Mouse (Mus musculus) midbrain, embryonic 16.5 days (tissue): ENCODE results near the gene Gpalpp1. TPM values are rescaled to one million over a fixed set of nuclear protein-coding genes. Genes with fewer than 3 reads are reported as not detected.
A peak's percentile ranks its signal among the peaks of the same experiment; 100 is the strongest.

Experiments
- ATAC-seq: fragments of 200-750 bp; cut with Nextera tagmentation; 2 replicates; pipeline ENCODE4 v1.8.0; 2017; ENCODE audit warnings: moderate TSS enrichment
- H3K27ac ChIP-seq: fragments of 300-500 bp; sonication (generic); 2 replicates; pipeline ENCODE4 v1.5.1; 2014; ENCODE audit warnings: mild to moderate bottlenecking, low read length, mixed read lengths
- H3K27me3 ChIP-seq: fragments of 300-500 bp; sonication (generic); 2 replicates; pipeline ENCODE4 v1.6.1; 2014; ENCODE audit warnings: low read depth, low read length, mixed read lengths; ENCODE audit not compliant: control insufficient read depth, insufficient read depth
- H3K36me3 ChIP-seq: fragments of 300-500 bp; sonication (generic); 2 replicates; pipeline ENCODE4 v1.6.1; 2014; ENCODE audit warnings: mild to moderate bottlenecking, low read length, moderate library complexity, mixed read lengths; ENCODE audit not compliant: control insufficient read depth, insufficient read depth
- H3K4me1 ChIP-seq: fragments of 300-500 bp; sonication (generic); 2 replicates; pipeline ENCODE4 v1.6.1; 2014; ENCODE audit warnings: mild to moderate bottlenecking, low read length, mixed read lengths; ENCODE audit not compliant: control insufficient read depth, insufficient read depth
- H3K4me2 ChIP-seq: fragments of 300-500 bp; sonication (generic); 2 replicates; pipeline ENCODE4 v1.6.1; 2014; ENCODE audit warnings: mild to moderate bottlenecking, low read length, mixed read lengths
- H3K4me3 ChIP-seq: fragments of 300-500 bp; sonication (generic); 2 replicates; pipeline ENCODE4 v1.5.1; 2014; ENCODE audit warnings: low read depth, mild to moderate bottlenecking, low read length, moderate library complexity, mixed read lengths
- H3K9ac ChIP-seq: fragments of 300-500 bp; sonication (generic); 2 replicates; pipeline ENCODE4 v1.6.1; 2014; ENCODE audit warnings: low read depth, low read length, mixed read lengths
- H3K9me3 ChIP-seq: fragments of 300-500 bp; sonication (generic); replicated peaks from 2 replicates; pipeline ENCODE4 v1.6.1; 2014; ENCODE audit warnings: mild to moderate bottlenecking, low read length, mixed read lengths; ENCODE audit not compliant: control insufficient read depth, poor library complexity, severe bottlenecking
- WGBS: fragments of 180-500 bp; shearing (Covaris S2); extraction: QIAGEN DNeasy Blood & Tissue Kit; methylation state at CpG from one replicate; pipeline ENCODE4 v1.1.7; 2014; 5-methylcytosine and 5-hydroxymethylcytosine counted together
- polyA plus RNA-seq: library from polyadenylated mRNA; unstranded; fragments of >200 nt; fragmentation: Nextera tagmentation; extraction: Ambion mirVana; gene quantifications from 2 replicates; pipeline ENCODE4 v1.2.1, GENCODE M21; 2015

Gpalpp1 gene
- polyA plus RNA-seq, 1 experiment from 2014 or later, result 13.1 TPM

DNA sequence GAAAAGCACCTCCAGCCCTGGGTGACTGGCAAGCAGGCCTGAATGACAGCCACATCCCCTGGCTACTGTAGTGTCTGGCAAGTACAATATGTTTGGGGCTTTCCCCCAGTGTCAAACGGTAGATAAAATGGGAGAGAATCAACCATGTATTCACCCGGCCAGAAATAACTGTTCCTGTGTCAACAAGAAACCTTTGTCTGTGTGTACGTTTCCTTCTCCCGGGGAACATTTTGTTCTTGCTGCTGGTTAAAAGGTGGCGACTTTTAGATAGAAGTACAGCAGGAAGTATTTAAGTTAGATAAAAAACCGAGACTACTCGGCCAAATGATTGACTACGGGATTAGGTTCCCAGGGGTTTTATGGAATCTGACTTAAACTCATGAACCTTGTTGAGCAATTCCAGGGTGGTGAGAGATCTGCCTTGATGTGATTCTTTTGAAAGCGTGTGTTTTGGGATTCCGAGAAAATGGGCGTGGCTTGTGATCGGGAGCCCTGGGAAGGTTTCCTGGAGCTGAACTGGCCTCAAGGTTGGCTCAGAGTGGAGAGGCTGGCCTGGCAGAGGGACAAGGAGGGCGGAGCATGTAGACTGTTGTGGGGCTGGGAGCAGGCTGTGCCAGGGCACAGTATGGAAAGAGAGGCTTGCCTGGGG is 39.1 kb upstream of the Gpalpp1 start:
- WGBS, result 44% methylated on average over 13 of the region's 13 CpGs
- no peaks in the 10 kb centered on the region for H3K36me3 ChIP-seq
- no peak for ATAC-seq
- H3K4me2 ChIP-seq, result 0 out of 2 replicates have a peak overlapping the region, but pooled peaks have one; percentile 10
- no peak overlapping the region for H3K4me3 ChIP-seq
- H3K27ac ChIP-seq, result no peak overlapping the region
- no peaks in the 10 kb centered on the region for H3K9me3 ChIP-seq
- H3K4me1 ChIP-seq, result peaks cover 5% of the 10 kb centered on the region; the same call in 1 of the 2 replicates
- H3K9ac ChIP-seq, result no peak overlapping the region
- no peaks in the 10 kb centered on the region for H3K27me3 ChIP-seq

DNA sequence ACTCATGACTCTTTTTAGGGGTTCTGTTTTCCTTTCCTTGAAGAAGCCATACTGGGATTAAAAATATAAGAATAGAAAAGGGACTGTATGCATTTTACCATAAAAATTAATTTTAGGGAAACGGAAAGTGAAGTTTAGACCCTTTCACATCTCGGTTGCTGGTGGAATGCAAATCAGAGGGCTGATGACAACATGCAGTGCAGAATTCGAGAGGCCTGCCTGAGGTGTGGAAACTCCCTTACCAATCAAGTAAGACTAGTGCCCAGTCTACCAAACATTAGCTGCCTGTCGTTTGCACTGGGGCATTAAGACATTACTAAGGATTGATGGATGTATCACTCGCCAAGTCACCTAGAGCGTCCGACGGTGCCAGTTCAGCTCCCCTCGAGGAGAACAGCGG is 37.7 kb upstream of the Gpalpp1 start:
- H3K9me3 ChIP-seq, result no peaks in the 10 kb centered on the region
- H3K27me3 ChIP-seq, result no peaks in the 10 kb centered on the region
- no peak overlapping the region for H3K4me2 ChIP-seq
- no peaks in the 10 kb centered on the region for H3K36me3 ChIP-seq
- no peak for ATAC-seq
- H3K4me1 ChIP-seq, result peaks cover 2% of the 10 kb centered on the region; the same call in 1 of the 2 replicates
- H3K27ac ChIP-seq, result no peak overlapping the region
- WGBS, result 90% methylated on average over 10 of the region's 10 CpGs
- H3K9ac ChIP-seq, result no peak overlapping the region
- H3K4me3 ChIP-seq, result no peak overlapping the region

DNA sequence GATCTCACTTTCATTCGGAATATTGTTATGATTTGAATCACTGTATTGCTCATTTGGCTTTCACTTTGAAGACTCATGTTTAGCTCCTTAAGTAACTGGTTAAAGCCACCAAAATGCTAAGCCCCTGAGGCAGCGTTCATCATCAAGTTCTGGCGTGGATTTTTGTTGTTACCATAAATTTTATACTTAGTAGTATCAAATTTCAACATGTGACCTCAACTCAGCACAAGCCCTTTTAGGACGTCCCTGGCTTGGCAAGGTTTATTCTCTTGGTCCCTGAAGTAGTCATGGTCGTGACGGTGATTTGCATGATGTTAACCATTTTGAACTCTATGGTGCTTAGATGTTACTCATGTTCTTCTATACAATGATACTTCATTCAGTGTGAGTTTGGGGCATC is 36.5 kb upstream of the Gpalpp1 start:
- Histone ChIP-seq H3K27me3 (no peaks in the 10 kb centered on the region), H3K4me2 (no peak overlapping the region), H3K4me3 (no peak overlapping the region), H3K9me3 (no peaks in the 10 kb centered on the region), H3K9ac (no peak overlapping the region), H3K4me1 (peaks cover 2% of the 10 kb centered on the region; the same call in 1 of the 2 replicates), H3K27ac (no peak overlapping the region), H3K36me3 (no peaks in the 10 kb centered on the region)
- ATAC-seq, result no peak
- 85% methylated on average over 6 of the region's 6 CpGs for WGBS

DNA sequence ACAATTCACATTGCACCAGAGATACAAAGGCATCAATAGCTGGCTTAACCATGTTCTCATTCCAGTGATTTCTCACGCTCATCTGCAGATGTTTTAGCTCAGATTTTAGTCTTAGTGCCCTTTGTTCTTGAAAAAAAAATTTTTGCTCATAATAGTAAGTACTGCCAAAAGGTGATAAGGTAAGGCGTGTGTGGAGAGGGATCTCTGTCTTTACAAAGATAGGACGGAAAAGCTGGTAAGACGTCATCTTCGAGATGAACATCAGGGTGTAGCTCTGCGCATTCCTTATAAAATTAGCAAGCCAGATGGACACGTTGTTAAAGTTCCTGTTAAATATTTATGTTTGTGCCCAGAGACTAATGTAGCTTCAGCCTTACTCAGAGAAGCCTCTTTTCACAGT is 35.3 kb upstream of the Gpalpp1 start:
- ATAC-seq, result no peak
- Histone ChIP-seq H3K27me3 (no peaks in the 10 kb centered on the region), H3K4me3 (no peak overlapping the region), H3K9ac (no peak overlapping the region), H3K36me3 (no peaks in the 10 kb centered on the region), H3K27ac (no peak overlapping the region), H3K4me1 (no peaks in the 10 kb centered on the region), H3K4me2 (no peak overlapping the region), H3K9me3 (no peaks in the 10 kb centered on the region)
- WGBS, result 41% methylated on average over 7 of the region's 7 CpGs

DNA sequence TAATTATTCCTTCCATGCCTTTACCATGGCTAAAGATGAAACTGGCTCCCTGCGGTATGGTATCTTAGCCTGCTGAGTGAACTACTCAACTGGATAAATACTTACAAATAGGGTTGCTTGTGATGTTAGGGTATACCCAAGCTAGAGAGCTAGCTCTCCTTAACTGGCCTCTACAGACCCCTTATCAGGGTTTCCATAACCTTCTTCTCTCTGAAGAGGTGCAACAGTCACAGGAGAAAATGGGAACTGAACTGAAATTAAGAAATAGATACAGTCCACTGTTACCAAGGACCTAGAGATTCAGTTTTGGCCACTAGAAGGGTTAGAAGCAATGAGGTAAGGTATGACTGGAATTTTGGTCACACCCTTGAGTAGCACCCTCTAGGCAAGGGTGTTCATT is 34.7 kb upstream of the Gpalpp1 start:
- 93% methylated on average over 1 of the region's 1 CpGs for WGBS
- Histone ChIP-seq H3K36me3 (no peaks in the 10 kb centered on the region), H3K27ac (no peak overlapping the region), H3K4me3 (no peak overlapping the region), H3K4me1 (no peaks in the 10 kb centered on the region), H3K4me2 (no peak overlapping the region), H3K9ac (no peak overlapping the region), H3K27me3 (no peaks in the 10 kb centered on the region), H3K9me3 (no peaks in the 10 kb centered on the region)
- ATAC-seq, result no peak

DNA sequence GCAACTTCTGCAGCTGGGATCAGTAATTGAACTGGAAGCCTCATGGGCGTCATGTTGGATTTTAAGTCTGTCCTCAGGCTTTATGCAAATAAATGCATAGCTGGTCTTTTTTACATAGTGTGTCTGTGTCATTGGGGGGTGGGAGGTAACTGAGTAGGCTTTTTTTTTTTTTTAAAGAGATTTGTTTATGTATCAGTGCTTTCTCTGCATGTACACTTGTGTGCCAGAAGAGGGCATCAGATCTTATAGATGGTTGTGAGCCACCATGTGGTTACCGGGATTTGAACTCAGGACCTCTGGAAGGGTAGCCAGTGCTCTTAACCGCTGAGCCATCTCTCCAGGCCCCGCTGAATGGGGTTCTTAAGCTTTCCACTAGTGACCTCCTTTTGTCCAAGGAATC is 24.4 kb upstream of the Gpalpp1 start:
- ATAC-seq, result no peak
- no peak overlapping the region for H3K9ac ChIP-seq
- H3K4me2 ChIP-seq, result no peak overlapping the region

DNA sequence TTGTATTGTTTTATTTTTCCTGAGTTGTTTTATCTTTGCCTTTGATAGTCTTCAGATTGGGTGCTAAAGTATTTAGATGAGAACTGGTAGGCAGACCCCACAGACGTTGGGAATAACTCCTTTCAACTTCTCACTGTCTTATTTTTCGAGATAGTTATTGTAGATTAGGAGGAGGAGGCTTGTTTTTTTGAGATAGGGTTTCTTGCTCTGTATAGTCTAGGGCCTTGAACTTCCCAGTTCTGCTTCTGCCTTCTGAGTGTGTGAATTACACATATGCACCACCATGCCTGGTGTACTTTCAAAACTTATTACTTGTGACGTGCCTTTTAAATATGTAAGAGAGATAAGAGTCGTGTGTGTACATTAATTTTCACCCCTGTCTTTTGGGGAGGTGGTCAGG is 17.6 kb upstream of the Gpalpp1 start:
- H3K4me3 ChIP-seq, result no peak overlapping the region
- no peaks in the 10 kb centered on the region for H3K9me3 ChIP-seq
- no peaks in the 10 kb centered on the region for H3K4me1 ChIP-seq
- no peak for ATAC-seq
- H3K27me3 ChIP-seq, result no peaks in the 10 kb centered on the region
- H3K9ac ChIP-seq, result no peak overlapping the region
- no peak overlapping the region for H3K4me2 ChIP-seq
- H3K36me3 ChIP-seq, result peaks cover 14% of the 10 kb centered on the region
- no peak overlapping the region for H3K27ac ChIP-seq
- WGBS, result 93% methylated on average over 4 of the region's 4 CpGs

More for the DNA sequence above, 24.4 kb upstream of the Gpalpp1 start:
- no peak overlapping the region for H3K4me3 ChIP-seq
- peaks cover 24% of the 10 kb centered on the region for H3K36me3 ChIP-seq
- no peaks in the 10 kb centered on the region for H3K4me1 ChIP-seq
- no peak overlapping the region for H3K27ac ChIP-seq
- H3K9me3 ChIP-seq, result no peaks in the 10 kb centered on the region
- H3K27me3 ChIP-seq, result no peaks in the 10 kb centered on the region
- 95% methylated on average over 4 of the region's 4 CpGs for WGBS

DNA sequence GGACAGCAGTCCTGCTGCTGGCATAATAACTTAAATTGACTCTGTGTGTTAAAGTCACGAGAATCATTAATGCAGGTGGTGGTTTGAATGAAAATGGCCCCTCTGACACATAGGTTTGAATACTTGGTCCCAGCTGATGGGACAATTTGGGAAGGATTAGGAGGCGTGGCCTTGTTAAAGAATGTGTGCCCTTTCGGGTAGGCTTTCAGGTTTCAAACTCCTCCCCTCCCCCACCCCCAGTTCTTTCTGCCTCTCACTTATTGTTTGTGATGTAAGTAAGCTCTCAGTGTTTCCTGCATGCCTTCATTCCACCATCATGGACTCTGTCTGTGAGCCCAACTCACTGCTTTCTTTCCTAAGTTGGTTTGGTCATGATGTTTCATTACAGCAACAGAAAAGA is 16.8 kb upstream of the Gpalpp1 start:
- no peak overlapping the region for H3K9ac ChIP-seq
- no peak overlapping the region for H3K4me2 ChIP-seq
- H3K9me3 ChIP-seq, result no peaks in the 10 kb centered on the region
- H3K36me3 ChIP-seq, result peaks cover 13% of the 10 kb centered on the region
- no peak overlapping the region for H3K27ac ChIP-seq
- no peak for ATAC-seq
- no peak overlapping the region for H3K4me3 ChIP-seq
- no peaks in the 10 kb centered on the region for H3K4me1 ChIP-seq
- H3K27me3 ChIP-seq, result no peaks in the 10 kb centered on the region
- 79% methylated on average over 3 of the region's 3 CpGs for WGBS

DNA sequence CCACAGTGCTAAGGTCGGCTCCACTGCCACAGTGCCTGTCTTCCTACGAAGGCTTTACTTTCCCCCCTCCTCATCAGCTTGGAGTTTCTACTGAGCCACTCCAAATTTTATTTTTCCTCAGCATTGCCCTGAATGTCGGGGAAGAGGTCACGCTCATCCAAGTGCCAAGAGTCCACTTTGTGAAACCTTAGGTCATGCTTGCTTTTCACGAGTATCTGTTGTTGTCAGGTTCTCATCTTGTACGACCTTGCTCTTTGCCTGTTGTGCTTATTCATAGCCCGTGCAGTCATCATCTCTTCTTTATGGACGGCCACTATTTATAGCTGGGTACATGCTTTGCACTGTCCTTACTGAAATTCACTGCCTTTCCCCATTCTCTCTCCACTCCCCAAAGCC is 12.1 kb upstream of the Gpalpp1 start:
- WGBS, result 95% methylated on average over 8 of the region's 8 CpGs
- Histone ChIP-seq H3K9ac (no peak overlapping the region), H3K27me3 (no peaks in the 10 kb centered on the region), H3K4me1 (no peaks in the 10 kb centered on the region), H3K4me2 (no peak overlapping the region), H3K9me3 (no peaks in the 10 kb centered on the region), H3K36me3 (peaks cover 17% of the 10 kb centered on the region; the same call in 1 of the 2 replicates), H3K4me3 (no peak overlapping the region), H3K27ac (no peak overlapping the region)
- no peak for ATAC-seq
